Mouse (Mus musculus) cerebellum, postnatal 36 days (tissue): ENCODE results near the gene Uox.

Experiments used
- DNase-seq, 2 experiments: peaks; one replicate each; pipeline ENCODE4 v3.0.0; 2021 to 2022; ENCODE audit warnings: mixed read lengths in 2 of 2

The Uox gene

DNA sequence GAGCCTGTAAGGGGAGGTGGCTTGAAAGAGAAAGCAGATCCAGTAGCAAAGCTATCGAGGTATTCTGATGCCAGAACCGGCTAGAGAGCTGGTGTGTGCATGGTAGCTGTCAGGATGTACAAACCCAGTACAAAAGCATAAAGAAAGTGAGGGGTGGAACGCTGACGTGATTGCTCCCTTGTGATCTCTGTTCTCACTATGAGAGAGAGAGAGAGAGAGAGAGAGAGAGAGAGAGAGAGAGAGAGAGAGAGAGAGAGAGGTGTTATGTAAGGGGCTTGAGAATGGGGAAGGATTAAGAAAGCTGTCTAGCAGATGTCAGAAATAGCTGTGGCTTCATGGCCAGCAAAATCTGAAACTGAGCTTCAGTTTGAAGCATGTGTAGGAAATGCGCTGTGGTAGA is 13.7 kb downstream of the Uox start:
- no peak for DNase-seq

DNA sequence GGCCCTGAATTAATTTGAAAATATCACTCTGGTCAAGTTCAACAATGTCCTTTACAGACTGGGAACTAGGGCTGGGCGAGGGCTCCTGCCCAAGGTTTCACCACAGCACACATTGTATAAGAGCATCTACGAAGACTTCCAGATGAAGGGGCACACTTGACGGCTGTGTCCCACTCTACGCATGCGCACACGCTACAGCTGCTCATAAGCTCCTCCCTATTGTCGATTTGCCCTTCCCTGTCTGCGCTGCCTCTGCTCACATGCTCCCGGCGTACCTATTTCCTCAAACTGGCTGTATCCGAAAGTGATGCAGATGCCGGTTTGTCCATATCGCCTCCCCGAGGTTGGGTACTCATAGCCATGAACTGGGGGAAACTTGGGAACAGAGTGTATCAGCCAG is 16.4 kb downstream of the Uox start:
- no peak for DNase-seq

DNA sequence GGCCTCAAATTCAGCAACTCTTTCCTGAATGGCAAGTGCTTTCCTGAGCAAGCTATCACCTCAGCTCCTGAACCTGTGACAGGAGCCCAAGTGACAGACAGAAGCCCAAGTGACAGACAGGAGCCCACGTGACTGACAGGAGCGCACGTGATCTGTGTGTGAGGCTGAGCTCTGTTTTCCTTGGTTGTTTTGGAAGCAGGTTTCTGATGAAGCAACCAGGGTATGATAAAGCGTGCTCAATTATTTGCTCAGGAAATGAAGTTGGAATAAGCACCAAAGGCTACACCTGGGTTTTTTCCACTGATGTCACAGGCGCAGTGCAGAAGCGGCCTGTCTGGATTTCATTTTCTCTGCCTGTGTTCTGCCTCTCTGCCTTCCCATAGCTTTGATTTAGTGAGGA is 19.3 kb downstream of the Uox start:
- DNase-seq = no peak

DNA sequence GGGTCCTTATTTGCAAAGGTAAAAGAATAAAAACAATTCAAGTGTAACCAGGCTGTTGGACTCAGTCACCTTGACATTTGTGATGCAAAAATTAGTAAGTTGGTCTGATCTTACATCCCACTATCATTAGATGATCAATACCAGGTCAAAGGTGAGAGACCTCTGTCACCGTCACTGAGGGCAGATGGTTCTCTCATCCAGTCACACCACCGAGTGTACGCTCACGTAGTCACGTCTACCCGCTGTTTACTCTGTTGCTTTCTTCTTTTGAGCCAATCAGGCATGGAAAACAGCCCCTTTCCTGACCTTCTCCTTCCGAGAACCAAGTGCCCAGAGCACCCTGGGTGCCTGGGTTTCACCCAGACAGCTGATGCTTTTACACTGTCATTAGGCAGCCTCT is 20.9 kb downstream of the Uox start:
- no peak for DNase-seq

DNA sequence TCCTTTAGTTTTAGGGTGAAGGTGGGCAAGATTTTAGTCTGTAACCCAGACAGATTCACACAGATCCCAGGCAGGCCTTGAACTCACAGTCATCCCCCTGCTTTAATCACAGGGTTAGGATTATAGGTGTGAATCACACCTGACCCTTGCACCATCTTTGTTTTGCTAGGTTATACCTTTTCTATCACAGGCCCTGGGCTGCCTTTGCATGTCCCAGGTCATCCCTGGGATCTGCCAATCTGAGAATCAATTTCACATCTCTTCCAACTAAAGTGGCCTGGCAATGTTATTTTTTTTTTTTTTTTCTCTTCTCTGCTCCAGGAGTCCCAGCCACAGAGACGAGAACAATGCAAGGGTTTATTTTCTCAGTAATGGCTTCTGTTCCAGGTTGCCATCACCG is 21.4 kb downstream of the Uox start:
- DNase-seq = no peak

DNA sequence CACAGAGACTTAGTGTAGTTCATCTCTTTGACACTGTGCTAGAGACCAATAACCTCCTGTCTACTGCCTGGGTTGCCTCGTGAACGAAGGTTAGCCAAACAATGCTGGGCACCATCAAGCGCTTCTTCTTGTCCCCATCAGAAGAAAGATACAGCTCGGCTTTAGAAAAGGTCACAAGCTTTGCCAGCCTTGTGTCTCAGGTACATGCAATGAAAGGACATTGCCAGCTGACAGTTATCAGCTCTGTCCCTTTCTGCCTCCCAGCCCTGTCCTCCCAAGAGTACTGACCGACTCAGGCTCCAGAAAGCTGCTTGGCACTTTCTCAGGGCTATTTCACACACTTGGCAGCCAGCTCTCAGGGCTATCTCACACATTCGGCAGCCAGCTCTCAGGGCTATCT is 25.2 kb downstream of the Uox start:
- DNase-seq = no peak

DNA sequence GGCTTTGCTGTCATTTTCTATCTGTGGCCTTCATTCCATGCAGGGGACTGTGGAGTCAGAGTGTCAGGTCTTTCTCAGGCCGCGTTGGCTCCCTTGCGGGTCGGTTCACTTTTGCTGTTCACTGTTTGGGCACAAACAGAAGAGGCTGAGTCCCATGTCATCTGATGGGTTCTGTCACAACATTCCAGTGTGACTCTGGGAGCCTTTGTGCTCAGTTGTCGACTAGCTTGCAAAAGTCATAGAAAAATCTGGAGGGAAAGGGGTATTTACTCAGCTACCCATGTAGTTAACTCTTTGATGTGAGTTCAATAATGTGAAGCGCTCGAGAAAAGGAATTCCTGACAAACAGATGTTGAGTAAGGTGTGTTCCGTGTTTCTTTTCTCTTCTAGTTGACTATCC is 26.2 kb downstream of the Uox start:
- DNase-seq = no peak

DNA sequence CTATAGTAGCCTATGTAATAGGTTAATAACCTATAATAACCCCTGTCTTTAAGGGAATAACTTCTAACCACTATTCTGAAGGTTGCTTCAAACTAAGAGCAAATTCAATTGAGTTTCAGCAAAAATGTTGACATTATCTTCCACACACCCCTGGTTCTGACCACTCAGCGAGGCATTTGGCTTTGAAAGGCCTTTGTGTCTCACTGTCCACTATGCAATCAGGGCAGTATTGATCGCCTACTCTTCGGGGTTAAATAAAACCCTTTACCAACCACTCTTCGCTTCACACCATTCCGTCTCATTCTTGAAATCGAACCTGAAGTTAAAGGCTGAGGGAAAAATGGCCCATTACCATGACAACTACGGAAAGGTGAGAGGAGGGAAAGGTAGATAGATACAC is 26.6 kb downstream of the Uox start:
- no peak for DNase-seq

DNA sequence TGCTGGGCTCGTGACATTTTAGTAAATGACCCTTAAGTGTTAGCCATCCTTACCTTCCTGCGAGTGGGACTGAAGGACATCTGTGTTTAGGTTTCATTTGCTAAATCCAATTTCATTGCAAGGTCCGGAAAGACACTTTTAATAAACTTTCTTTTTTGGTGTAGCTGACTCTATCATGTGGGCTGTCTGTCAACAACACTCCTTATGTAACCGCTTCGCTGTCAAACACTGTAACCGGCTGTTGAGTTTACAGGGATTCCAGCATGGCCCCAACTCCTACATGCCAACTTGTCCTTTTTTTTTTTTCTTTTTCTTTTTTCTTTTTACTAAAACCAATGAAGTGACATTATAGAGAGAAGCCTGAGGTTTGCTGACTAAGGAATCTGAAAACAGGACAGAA is 28.2 kb downstream of the Uox start:
- DNase-seq = no peak

DNA sequence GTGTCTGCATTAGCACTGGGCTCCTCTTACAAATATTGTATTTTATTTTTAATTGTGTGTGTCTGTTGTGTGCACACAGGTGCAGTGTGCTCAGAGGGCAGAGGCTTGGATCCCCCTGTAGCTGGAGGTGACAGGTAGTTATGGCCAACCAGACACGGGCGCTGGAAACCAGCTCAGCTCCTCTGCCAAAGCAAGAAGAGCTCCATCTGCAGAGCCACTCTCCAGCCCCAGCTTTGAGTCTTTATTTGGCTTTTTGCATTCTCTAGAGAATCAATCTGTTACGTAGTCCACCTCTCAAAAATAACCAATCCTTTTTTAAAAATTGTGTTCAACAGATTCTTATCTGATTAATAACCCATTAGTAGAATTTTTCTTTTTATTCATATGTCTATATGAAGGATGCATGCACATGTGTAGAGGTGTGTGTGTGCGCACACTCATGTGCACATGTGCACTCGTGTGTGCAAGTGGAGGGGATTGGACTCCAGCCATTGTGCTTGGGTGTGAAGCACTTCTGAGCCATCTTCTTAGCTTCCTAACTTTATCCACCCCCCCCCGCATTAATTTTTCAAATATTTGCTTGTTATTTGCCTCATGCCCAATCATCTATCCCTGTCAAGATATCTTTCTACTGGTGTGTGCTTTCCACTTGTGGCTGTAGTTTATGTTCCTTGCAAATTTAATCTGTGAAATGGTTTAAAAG is 29.1 kb downstream of the Uox start:
- DNase-seq = no peak

DNA sequence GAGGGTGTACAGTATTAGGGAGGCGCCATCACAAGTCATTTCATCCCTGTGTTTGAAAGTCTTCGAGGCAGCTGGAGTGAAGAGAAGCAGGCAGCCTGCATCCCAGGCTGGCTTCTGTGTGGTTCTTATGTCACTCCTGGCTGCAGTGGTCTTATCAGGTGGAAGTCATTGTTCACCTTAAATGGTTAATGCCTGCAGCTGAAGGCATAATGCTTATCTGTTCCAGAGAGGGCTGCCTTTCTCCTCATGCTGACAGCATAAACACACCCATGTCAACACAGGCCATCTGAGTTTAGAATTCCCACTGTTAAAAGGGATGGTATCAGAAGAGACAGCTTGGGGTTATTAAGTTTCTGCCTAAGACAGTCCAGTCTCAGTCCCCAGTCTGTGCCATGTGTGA is 31.0 kb downstream of the Uox start:
- DNase-seq = no peak

DNA sequence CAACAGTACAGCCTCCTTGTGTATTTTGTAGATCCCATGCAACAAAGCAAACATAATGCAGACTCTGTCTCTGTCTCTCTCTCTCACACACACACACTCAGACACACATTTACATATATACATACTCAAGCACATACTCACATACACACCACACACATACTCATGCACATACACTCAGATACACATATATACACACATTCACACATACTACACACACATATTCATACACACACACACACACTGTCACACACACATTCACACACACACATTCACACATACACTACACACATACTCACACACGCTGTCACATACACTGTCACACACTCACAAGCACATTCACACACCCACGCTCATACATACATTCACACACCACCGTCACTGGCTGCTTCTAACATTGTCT is 32.3 kb downstream of the Uox start:
- DNase-seq = no peak

DNA sequence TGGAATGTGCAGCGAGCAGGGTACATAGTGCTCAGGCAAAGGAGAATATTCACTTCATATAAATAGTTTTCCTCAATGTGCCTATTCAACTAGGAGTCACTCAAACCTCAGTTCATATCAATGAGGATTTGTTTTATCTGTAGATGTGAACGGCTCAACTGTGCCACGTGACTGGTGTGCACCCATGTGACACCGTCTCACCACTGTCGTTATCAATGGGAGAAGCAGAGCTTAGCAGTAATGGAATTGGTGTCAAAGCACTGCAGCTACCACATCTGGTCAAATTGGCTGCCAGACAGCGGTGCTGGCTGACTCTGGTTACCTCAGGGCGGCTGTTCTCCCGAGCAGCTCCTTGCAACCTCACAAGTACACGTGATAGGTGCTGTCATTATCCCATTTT is 34.4 kb downstream of the Uox start:
- no peak for DNase-seq

DNA sequence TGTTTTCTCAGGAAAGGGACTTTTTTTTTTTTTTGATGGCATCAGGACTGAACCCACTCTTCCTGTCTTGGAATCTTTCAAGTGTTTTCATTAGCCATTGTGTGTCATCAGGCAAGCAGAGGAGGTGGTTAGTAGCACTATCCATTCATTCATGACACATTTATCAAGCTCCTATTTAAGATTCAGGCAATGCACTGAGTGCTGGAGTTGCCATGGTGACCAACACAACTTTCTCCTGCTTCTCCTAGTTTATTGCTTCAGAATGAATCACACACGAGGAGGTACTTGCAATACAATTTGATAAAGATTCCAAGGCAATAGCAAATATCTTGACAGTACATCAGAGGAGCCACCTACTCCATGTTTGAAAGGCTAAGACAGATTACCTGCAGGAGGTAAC is 37.1 kb downstream of the Uox start:
- DNase-seq = no peak

DNA sequence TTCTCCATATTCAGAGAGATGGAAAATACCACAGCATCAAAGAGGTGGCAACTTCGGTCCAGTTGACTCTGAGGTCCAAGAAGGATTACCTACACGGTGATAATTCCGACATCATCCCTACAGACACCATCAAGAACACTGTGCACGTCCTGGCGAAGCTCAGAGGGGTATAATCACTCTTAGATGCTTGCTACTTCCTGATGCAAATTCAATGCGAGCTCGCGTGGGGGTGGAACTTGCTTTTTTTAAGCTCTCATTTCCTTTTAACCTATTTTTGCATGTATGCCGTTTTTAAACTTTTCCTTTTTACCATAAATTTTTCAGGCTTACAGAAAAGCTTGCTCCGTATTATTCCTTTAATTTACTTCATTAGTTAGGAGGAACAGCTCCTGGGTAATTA is 40.1 kb downstream of the Uox start:
- no peak for DNase-seq

DNA sequence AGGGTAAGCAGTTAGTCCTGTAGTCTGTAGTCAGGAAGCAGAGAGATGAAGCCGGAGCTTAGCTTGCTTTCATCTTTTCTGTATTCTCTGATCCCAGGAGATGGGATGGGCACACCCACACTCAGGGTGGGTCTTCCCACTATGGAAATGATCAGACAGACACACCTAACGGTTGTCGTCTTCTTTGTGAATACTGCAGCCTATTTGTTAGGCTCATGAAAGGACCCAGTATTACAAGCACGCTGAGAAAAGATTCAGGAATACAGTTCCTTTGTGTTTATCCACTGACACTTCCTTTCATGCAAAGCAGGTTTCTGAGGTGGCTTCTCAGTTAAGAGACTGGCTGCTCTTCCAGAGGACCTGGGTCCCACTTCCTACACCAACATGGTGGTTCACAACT is 41.0 kb downstream of the Uox start:
- DNase-seq = no peak

DNA sequence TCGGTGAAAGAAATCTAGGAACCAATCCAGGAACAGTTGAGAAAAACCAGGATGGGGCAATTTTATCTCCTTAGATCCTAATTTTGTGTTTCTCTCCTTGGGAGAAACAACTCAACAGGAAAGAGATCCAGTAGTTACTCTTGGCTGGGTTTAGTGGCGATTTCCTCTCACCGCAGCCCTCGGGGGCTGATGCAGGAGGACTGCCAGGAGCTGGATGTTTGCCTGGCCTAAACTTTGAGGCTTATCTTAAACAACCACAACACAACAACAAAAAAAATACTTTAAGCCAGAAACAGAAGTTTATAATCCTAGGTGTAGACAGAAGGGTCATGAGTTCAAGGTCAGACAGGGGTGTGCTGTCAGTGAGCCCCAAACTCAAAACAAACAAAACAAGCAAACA is 41.6 kb downstream of the Uox start:
- DNase-seq = no peak

DNA sequence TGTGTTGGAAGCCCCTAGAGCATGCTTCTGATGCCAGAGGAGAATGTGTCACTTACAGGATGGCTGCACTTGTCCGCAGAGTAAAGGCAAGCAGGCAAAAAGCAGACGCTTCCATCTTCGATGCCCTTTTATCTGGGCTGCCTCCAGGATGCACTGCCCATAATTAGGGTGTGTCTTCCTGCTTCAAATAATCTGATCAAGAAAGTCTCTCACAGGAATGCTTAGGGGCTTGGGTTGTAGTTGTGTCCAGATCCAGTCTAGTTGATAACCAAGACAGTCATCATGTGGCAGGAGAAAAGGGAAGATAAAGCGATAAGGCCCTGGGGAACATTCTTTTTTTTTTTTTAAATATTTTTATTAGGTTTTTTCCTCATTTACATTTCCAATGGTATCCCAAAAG is 45.3 kb downstream of the Uox start, which contains the start of gene Dnase2b:
Dnase2b (minus strand) TSS at position 101 of the 400 bp plus-strand sequence.
- DNase-seq = no peak

DNA sequence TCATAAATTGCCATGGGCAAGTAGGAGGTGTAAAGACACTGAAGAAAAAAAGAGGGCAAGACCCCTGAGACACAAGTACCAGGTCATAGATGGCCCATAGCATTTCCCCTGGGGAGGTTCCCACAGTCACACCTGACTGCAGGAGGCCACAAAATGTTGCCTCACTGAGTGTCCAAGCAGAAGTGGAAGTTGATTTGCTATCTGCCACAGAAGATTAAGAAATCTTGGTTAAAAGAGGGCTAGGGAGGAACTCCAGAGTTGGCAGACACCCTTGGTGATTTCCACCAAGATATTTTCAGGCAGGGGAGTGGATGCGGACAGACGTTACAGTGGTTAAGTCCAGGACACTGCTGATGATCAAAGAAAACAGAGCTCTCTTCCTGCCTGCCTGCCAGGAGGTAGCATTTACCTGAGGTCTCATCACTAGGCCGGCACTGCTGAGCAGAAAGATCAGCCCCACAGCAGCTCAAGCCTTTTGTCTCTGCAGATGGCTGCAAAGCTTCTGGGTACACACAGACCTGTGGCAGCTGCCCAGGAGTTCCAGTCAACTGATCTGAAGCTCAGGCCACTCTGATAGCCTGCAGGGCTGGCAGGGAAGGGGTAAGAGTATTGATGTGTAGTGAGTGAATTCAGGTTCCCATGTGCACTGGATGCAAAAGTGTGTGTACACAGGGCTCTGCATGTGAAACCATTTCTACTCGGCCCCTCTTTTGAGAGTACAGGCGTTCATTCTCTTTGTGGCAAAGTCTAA is 46.5 kb downstream of the Uox start:
- DNase-seq = no peak

DNA sequence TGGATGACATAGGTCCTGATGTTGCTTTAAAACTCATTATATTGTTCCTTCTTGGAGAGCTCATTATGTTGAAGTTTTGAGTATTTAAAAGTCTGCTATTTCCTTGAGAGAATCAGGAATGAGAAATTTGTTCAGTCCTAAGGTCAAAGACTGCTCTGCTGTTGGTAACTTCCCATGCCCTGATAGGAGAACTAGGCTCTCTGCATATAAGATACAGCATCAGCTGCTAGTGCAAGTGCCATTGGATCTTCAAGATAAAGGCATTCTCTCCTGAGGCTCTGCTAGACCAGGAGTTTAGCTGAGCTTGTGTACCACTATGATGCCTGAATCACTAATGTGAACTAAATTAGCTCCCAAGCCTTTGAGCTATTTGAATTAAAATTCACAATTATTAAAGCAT is 47.7 kb downstream of the Uox start:
- no peak for DNase-seq

DNA sequence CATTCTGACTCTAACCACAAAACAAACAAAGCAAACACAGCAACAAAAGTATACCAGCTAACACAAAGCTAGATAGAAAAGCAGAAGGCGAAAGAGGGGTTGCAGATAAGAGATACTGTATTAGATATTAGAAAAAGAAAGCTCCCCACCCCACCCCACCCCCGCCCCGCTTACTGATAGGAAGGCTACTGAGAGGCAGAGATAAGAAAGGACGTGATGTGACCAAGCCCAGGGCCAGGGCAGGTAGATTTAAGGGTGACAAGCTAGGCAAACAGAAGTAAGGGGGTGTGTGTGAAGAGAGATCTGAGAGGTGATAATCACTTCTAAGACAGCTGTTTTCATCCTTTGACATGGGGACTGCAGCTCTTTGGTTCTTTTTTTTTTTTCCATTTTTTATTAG is 48.1 kb downstream of the Uox start:
- DNase-seq = no peak

DNA sequence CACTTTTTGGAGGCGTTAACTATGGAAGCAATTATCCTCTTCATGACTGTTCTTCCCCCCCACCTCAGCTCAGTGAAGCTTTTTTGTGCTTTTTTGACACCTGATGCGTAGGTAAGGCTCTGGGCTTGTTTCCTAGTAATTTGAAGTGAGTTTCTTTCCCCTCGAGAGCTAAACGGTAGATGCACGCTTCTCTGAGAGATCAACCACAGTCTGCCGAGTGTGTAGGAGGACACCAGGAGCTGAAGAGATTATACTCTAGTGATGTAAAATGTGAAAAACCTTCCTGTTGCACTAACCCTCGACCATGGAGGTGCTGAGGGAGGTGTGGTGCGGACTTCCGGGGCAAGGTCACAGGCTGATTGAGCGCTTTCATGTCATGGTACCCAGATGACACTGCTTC is 49.9 kb downstream of the Uox start:
- no peak for DNase-seq

DNA sequence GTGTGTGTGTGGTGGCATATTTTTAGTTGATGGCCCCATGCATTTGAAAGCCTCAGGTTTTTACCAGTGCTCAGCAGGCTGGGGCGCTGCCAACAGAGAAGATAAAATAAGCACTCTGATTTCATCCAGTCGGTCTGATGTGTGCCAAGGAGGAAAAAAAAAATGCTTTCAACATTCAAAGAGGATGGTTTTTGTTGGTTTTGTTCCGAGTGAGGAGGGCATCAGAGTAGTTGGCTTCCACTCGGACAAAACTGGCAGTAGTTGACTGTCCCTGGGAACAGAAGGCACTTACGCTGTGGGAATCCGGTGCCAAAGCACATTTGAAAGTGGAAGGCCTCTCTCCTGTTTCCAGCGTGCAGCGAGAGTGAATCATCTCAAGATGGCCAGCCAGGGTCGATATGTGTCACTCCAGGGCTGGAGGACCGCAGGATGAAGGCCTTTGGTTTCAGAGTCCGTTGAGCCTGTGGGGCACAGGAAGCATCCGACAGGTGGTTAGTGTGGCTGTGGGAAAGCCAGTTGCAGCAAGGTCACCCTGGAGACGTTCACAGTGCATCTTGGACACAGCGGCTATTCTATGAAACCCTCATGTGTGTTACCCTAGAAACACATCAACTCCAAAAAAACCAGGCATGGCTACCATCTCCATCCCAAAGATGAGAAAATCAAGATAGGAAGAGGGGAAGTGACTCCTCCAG is 50.5 kb downstream of the Uox start:
- DNase-seq = peak; percentile 80 to 85

DNA sequence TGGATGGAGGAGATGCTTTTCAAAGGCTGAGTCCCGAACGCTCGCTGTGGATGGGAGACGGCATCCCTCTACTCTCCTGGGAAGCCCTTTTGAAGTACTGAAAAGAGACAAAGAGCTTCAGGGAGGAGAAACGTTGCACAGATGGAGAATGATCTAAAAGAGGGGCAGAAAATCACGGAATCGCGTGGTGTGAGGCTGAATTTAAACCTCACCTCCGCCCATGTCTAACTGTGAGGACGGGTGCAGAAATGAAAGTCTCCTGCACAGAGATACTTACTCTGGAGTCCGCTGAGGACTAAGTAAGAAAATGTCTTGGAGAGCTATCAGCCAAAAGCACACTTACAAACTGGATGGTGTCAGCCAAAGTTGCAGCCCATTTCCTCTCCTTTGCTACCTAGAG is 51.7 kb downstream of the Uox start:
- DNase-seq = no peak
